Comparison of ENCODE assay signal across 11 mouse cellular contexts in genomic region chr14:20328474-20328873, GRCm38 (mm10). TPM values are rescaled to one million over a fixed set of nuclear protein-coding genes. Genes with fewer than 3 reads are reported as not detected.
DNase-seq lines count a peak whose midpoint lies in the region; ATAC-seq and TF ChIP-seq lines count a peak whose summit lies in the region.
"Had no signal": no experiment of that assay in that cellular context is flagged by ENCODE, and none has a peak within 500 bp of the region (broad histone marks: within the 10 kb centered on the region; RNA-seq: fewer than 3 reads in every experiment).

No protein-coding gene starts in this region.

- peaks cover 93% of the 10 kb centered on the region for H3K36me3 ChIP-seq in liver, embryonic 12.5 days
- H3K36me3 ChIP-seq in kidney, postnatal 0 days (ENCODE audit: insufficient read depth, low read length) = peaks cover 46% of the 10 kb centered on the region; the same call in 1 of the 2 replicates

- H3K4me2 ChIP-seq in liver, embryonic 12.5 days = no peak overlapping the region
- no peak overlapping the region for H3K4me2 ChIP-seq in kidney, postnatal 0 days (ENCODE audit: low read length)

- H3K4me3 ChIP-seq in liver, embryonic 12.5 days = no peak overlapping the region
- no peak overlapping the region for H3K4me3 ChIP-seq in kidney, postnatal 0 days (replicated peaks; ENCODE audit: low read depth, low read length)

- TF ChIP-seq CTCF in brain, embryonic 14.5 days (IDR thresholded peaks at IDR 0.05; ENCODE audit: borderline replicate concordance, extremely low read depth, insufficient read depth, insufficient read length) = peak; percentile 41; the same call in 1 of the 2 replicates
- peak; percentile 62 for TF ChIP-seq CTCF in kidney, postnatal 0 days (IDR thresholded peaks at IDR 0.05; ENCODE audit: low read depth)

- no peaks in the 10 kb centered on the region for H3K4me1 ChIP-seq in liver, embryonic 12.5 days
- H3K4me1 ChIP-seq in kidney, postnatal 0 days (replicated peaks; ENCODE audit: insufficient read depth, low read length) = no peaks in the 10 kb centered on the region

- H3K9me3 ChIP-seq in liver, embryonic 12.5 days (replicated peaks) = no peaks in the 10 kb centered on the region
- H3K9me3 ChIP-seq in kidney, postnatal 0 days (replicated peaks; ENCODE audit: low read length) = no peaks in the 10 kb centered on the region

- no peak overlapping the region for H3K27ac ChIP-seq in liver, embryonic 12.5 days
- H3K27ac ChIP-seq in kidney, postnatal 0 days = no peak overlapping the region

- 84% methylated on average over 9 of the region's 9 CpGs for WGBS in liver, embryonic 12.5 days (ENCODE audit: insufficient replicate concordance)
- WGBS in kidney, postnatal 0 days = 72% methylated on average over 9 of the region's 9 CpGs

- no peak for TF ChIP-seq POLR2A in brain, embryonic 14.5 days (IDR thresholded peaks at IDR 0.05; ENCODE audit: borderline replicate concordance, extremely low read depth, insufficient read depth, insufficient read length, poor library complexity, severe bottlenecking)

- no peak for ATAC-seq in liver, embryonic 12.5 days
- no peak; the same call in 1 of the 2 replicates for ATAC-seq in kidney, postnatal 0 days (replicated peaks; ENCODE audit: low FRiP score, low read depth)

- no peaks in the 10 kb centered on the region for H3K27me3 ChIP-seq in liver, embryonic 12.5 days (replicated peaks)
- H3K27me3 ChIP-seq in kidney, postnatal 0 days (ENCODE audit: insufficient read depth, low read length) = no peaks in the 10 kb centered on the region

- DNase-seq in liver = peak; percentile 12
- DNase-seq in brain, embryonic 14.5 days (ENCODE audit: low read depth) = no peak
- peak; percentile 8 for DNase-seq in kidney, postnatal 0 days (ENCODE audit: low spot score)
- peak; percentile 56 for DNase-seq in testis, postnatal 10 days (ENCODE audit: low spot score)
- no peak for DNase-seq in layer of hippocampus, postnatal 14 days (ENCODE audit: low spot score in 2 of 2)
- no peak for DNase-seq in heart, adult 8-10 months (ENCODE audit: low spot score)
- no peak for DNase-seq in gastrocnemius, adult 8-10 months (ENCODE audit: low spot score in 2 of 2)

- H3K9ac ChIP-seq in liver, embryonic 12.5 days = no peak overlapping the region
- H3K9ac ChIP-seq in kidney, postnatal 0 days (ENCODE audit: low read depth, low read length) = no peak overlapping the region

RNA-seq across cellular contexts. Expression of gene Ecd, which starts 19.4 kb away (rescaled TPM):
- 49.2 and 49.5 TPM in 2 replicates for polyA plus RNA-seq in liver, embryonic 12.5 days (2016; fragmentation: Nextera tagmentation; extraction: Ambion mirVana)
- polyA plus RNA-seq in brain, embryonic 14.5 days (2012; rRNA removed) = 37.6 and 38.1 TPM in 2 replicates
- polyA plus RNA-seq in kidney, postnatal 0 days (2015; fragmentation: Nextera tagmentation; extraction: Ambion mirVana) = 32.8 and 37.9 TPM in 2 replicates
- 10 to 100 TPM; 27.9 to 32.8 TPM for total RNA-seq in layer of hippocampus, postnatal 14 days (2021)
- 10 to 100 TPM; 38.3 to 42.0 (median 39.9) TPM for total RNA-seq in heart, adult 8-10 months (2022)
- 10 to 100 TPM; 35.1 to 40.1 (median 37.5) TPM for total RNA-seq in gastrocnemius, adult 8-10 months (2022)

RNA-seq across cellular contexts. Expression of gene Fam149b, which starts 19.5 kb away (rescaled TPM):
- 14.6 TPM in 2 replicates for polyA plus RNA-seq in liver, embryonic 12.5 days (2016; fragmentation: Nextera tagmentation; extraction: Ambion mirVana)
- 54.0 and 59.6 TPM in 2 replicates for polyA plus RNA-seq in brain, embryonic 14.5 days (2012; rRNA removed)
- 24.0 and 24.3 TPM in 2 replicates for polyA plus RNA-seq in kidney, postnatal 0 days (2015; fragmentation: Nextera tagmentation; extraction: Ambion mirVana)
- total RNA-seq in layer of hippocampus, postnatal 14 days (2021) = 10 to 100 TPM; 44.3 to 45.5 TPM
- 10 to 100 TPM; 30.1 to 32.7 (median 30.5) TPM for total RNA-seq in heart, adult 8-10 months (2022)
- total RNA-seq in gastrocnemius, adult 8-10 months (2022) = 10 to 100 TPM; 18.9 to 22.9 (median 21.4) TPM

RNA-seq across cellular contexts. Expression of gene Nudt13, which starts 34.0 kb away (rescaled TPM):
- polyA plus RNA-seq in liver, embryonic 12.5 days (2016; fragmentation: Nextera tagmentation; extraction: Ambion mirVana) = 7.8 and 9.3 TPM in 2 replicates
- polyA plus RNA-seq in brain, embryonic 14.5 days (2012; rRNA removed) = 16.5 and 17.4 TPM in 2 replicates
- 10.9 and 14.1 TPM in 2 replicates for polyA plus RNA-seq in kidney, postnatal 0 days (2015; fragmentation: Nextera tagmentation; extraction: Ambion mirVana)
- 10 to 100 TPM; 23.4 to 28.3 TPM for total RNA-seq in layer of hippocampus, postnatal 14 days (2021)
- 10 to 100 TPM; 35.5 to 58.5 (median 43.4) TPM for total RNA-seq in heart, adult 8-10 months (2022)
- total RNA-seq in gastrocnemius, adult 8-10 months (2022) = 10 to 100 TPM; 27.8 to 32.6 (median 28.4) TPM

RNA-seq across cellular contexts. Expression of gene Kcnk16, which starts 59.5 kb away (rescaled TPM):
- polyA plus RNA-seq in liver, embryonic 12.5 days (2016; fragmentation: Nextera tagmentation; extraction: Ambion mirVana) = 1.4 and 1.7 TPM in 2 replicates
- polyA plus RNA-seq in brain, embryonic 14.5 days (2012; rRNA removed) = 0.05 TPM in 1 of 2 replicates, not detected in the other
- not detected in 2 replicates for polyA plus RNA-seq in kidney, postnatal 0 days (2015; fragmentation: Nextera tagmentation; extraction: Ambion mirVana)
- total RNA-seq in layer of hippocampus, postnatal 14 days (2021) = not detected
- not detected for total RNA-seq in heart, adult 8-10 months (2022)
- total RNA-seq in gastrocnemius, adult 8-10 months (2022) = not detected
- polyA plus RNA-seq: gonadal fat pad, adult 2 months; limb, embryonic 14.5 days; neural tube, embryonic 14.5 days had no signal

Comparison
In these comparisons a context has a peak if more than half of its experiments do, and no peak if none do; other contexts are left out.
1. DNase-seq: peak in liver (single experiment), kidney, postnatal 0 days (single experiment) and testis, postnatal 10 days (single experiment); none in brain, embryonic 14.5 days (single experiment), layer of hippocampus, postnatal 14 days (0 of 2), heart, adult 8-10 months (single experiment) and gastrocnemius, adult 8-10 months (0 of 2).